Mouse (Mus musculus) midbrain, embryonic 10.5 days (tissue): ENCODE data around the gene Actr8. TPM values are rescaled to one million over a fixed set of nuclear protein-coding genes. Genes with fewer than 3 reads are reported as not detected.

ENCODE experiments used
- DNase-seq: peaks from one replicate; pipeline ENCODE4 v3.0.0-alpha.2; 2017; ENCODE audit warnings: low spot score
- H3K27ac ChIP-seq: fragments of 300-500 bp; sonication (generic); replicated peaks from 2 replicates; pipeline ENCODE4 v1.5.1; 2016; ENCODE audit warnings: mild to moderate bottlenecking
- H3K27me3 ChIP-seq: fragments of 300-500 bp; sonication (generic); 2 replicates; pipeline ENCODE4 v1.6.1; 2016; ENCODE audit warnings: low read depth, mild to moderate bottlenecking; ENCODE audit not compliant: poor library complexity, severe bottlenecking
- H3K36me3 ChIP-seq: fragments of 300-500 bp; sonication (generic); 2 replicates; pipeline ENCODE4 v1.6.1; 2016; ENCODE audit warnings: mild to moderate bottlenecking, moderate library complexity
- H3K4me1 ChIP-seq: fragments of 300-500 bp; sonication (generic); 2 replicates; pipeline ENCODE4 v1.6.1; 2016
- H3K4me3 ChIP-seq: fragments of 300-500 bp; sonication (generic); 2 replicates; pipeline ENCODE4 v1.5.1; 2016; ENCODE audit warnings: mild to moderate bottlenecking, moderate library complexity
- H3K9me3 ChIP-seq: fragments of 300-500 bp; sonication (generic); replicated peaks from 2 replicates; pipeline ENCODE4 v1.6.1; 2016; ENCODE audit warnings: mild to moderate bottlenecking
- WGBS: fragments of 180-500 bp; shearing (Covaris S2); methylation state at CpG from one replicate; pipeline ENCODE4 v1.1.7; 2016; 5-methylcytosine and 5-hydroxymethylcytosine counted together
- polyA plus RNA-seq: library from polyadenylated mRNA; unstranded; fragments of >200 nt; fragmentation: Nextera tagmentation; extraction: Ambion mirVana; gene quantifications from 2 replicates; pipeline ENCODE4 v1.2.1, GENCODE M21; 2016

Actr8 gene
- polyA plus RNA-seq, 1 experiment from 2014 or later, result 89.7 TPM

- H3K4me1 ChIP-seq, result peaks cover 10% of the 10 kb centered on the region
- H3K27me3 ChIP-seq, result peaks cover 38% of the 10 kb centered on the region
- peak; percentile 51 for DNase-seq
- WGBS, result 9% methylated on average over 54 of the region's 54 CpGs
- H3K36me3 ChIP-seq, result no peaks in the 10 kb centered on the region
- no peaks in the 10 kb centered on the region for H3K9me3 ChIP-seq
- peak within 1 kb of the TSS; percentile 67 for H3K27ac ChIP-seq
- H3K4me3 ChIP-seq, result peak within 1 kb of the TSS; percentile 60
Observed at GRCm38 (mm10) chr14:30008733-30009575, 30.8 kb downstream of the Actr8 start, which contains the start of the genes Il17rb and Chdh. Gene Il17rb, minus strand, starts transcription at chr14:30008896. Gene Chdh, plus strand, starts transcription at chr14:30009023.

- peaks cover 10% of the 10 kb centered on the region for H3K4me1 ChIP-seq
- no peak overlapping the region for H3K4me3 ChIP-seq
- H3K36me3 ChIP-seq, result no peaks in the 10 kb centered on the region
- WGBS, result 80% methylated on average over 10 of the region's 10 CpGs
- H3K27ac ChIP-seq, result no peak overlapping the region
- H3K27me3 ChIP-seq, result peaks cover 38% of the 10 kb centered on the region
- DNase-seq, result no peak
- no peaks in the 10 kb centered on the region for H3K9me3 ChIP-seq
Observed at GRCm38 (mm10) chr14:30009864-30010560, 31.9 kb downstream of the Actr8 start.

GRCm38 (mm10) chr14:30011886-30012560 is 33.9 kb downstream of the Actr8 start:
- peaks cover 10% of the 10 kb centered on the region for H3K4me1 ChIP-seq
- H3K27me3 ChIP-seq, result peaks cover 38% of the 10 kb centered on the region

GRCm38 (mm10) chr14:30014487-30014886 is 36.4 kb downstream of the Actr8 start:
- Histone ChIP-seq H3K4me3 (no peak overlapping the region), H3K9me3 (no peaks in the 10 kb centered on the region), H3K27ac (no peak overlapping the region), H3K27me3 (peaks cover 15% of the 10 kb centered on the region), H3K36me3 (no peaks in the 10 kb centered on the region), H3K4me1 (no peaks in the 10 kb centered on the region)
- no peak for DNase-seq
- 76% methylated on average over 10 of the region's 10 CpGs for WGBS

More at GRCm38 (mm10) chr14:30011886-30012560, 33.9 kb downstream of the Actr8 start:
- Histone ChIP-seq H3K9me3 (no peaks in the 10 kb centered on the region), H3K36me3 (no peaks in the 10 kb centered on the region), H3K27ac (no peak overlapping the region), H3K4me3 (no peak overlapping the region)
- 88% methylated on average over 10 of the region's 10 CpGs for WGBS
- no peak for DNase-seq

GRCm38 (mm10) chr14:30015008-30015407 is 36.9 kb downstream of the Actr8 start:
- Histone ChIP-seq H3K9me3 (no peaks in the 10 kb centered on the region), H3K4me1 (peaks cover under 1% of the 10 kb centered on the region), H3K36me3 (no peaks in the 10 kb centered on the region), H3K27ac (no peak overlapping the region), H3K4me3 (no peak overlapping the region), H3K27me3 (peaks cover 10% of the 10 kb centered on the region)
- WGBS, result 70% methylated on average over 1 of the region's 1 CpGs
- DNase-seq, result no peak

GRCm38 (mm10) chr14:30016666-30017065 is 38.5 kb downstream of the Actr8 start:
- Histone ChIP-seq H3K27ac (no peak overlapping the region), H3K4me1 (peaks cover 6% of the 10 kb centered on the region), H3K4me3 (no peak overlapping the region), H3K9me3 (no peaks in the 10 kb centered on the region), H3K27me3 (no peaks in the 10 kb centered on the region; the same call in 1 of the 2 replicates), H3K36me3 (no peaks in the 10 kb centered on the region)
- DNase-seq, result no peak
- WGBS, result 89% methylated on average over 5 of the region's 5 CpGs

GRCm38 (mm10) chr14:30017794-30018462 is 39.8 kb downstream of the Actr8 start:
- no peaks in the 10 kb centered on the region for H3K27me3 ChIP-seq
- WGBS, result 91% methylated on average over 8 of the region's 8 CpGs
- no peaks in the 10 kb centered on the region for H3K9me3 ChIP-seq

GRCm38 (mm10) chr14:30018463-30018801 is 40.3 kb downstream of the Actr8 start:
- WGBS, result 86% methylated on average over 4 of the region's 4 CpGs
- no peak overlapping the region for H3K4me3 ChIP-seq
- peaks cover 6% of the 10 kb centered on the region for H3K4me1 ChIP-seq
- DNase-seq, result no peak
- no peaks in the 10 kb centered on the region for H3K27me3 ChIP-seq
- no peak overlapping the region for H3K27ac ChIP-seq
- H3K36me3 ChIP-seq, result no peaks in the 10 kb centered on the region
- H3K9me3 ChIP-seq, result no peaks in the 10 kb centered on the region

More at GRCm38 (mm10) chr14:30017794-30018462, 39.8 kb downstream of the Actr8 start:
- H3K36me3 ChIP-seq, result no peaks in the 10 kb centered on the region
- DNase-seq, result no peak
- H3K27ac ChIP-seq, result no peak overlapping the region
- H3K4me1 ChIP-seq, result peaks cover 6% of the 10 kb centered on the region
- no peak overlapping the region for H3K4me3 ChIP-seq

- Histone ChIP-seq H3K9me3 (no peaks in the 10 kb centered on the region), H3K27ac (no peak overlapping the region), H3K4me1 (peaks cover 6% of the 10 kb centered on the region), H3K4me3 (no peak overlapping the region), H3K27me3 (no peaks in the 10 kb centered on the region), H3K36me3 (no peaks in the 10 kb centered on the region)
- DNase-seq, result no peak
- WGBS, result 91% methylated on average over 6 of the region's 6 CpGs
Observed at GRCm38 (mm10) chr14:30018846-30019245, 40.7 kb downstream of the Actr8 start.

GRCm38 (mm10) chr14:30019375-30019774 is 41.2 kb downstream of the Actr8 start:
- Histone ChIP-seq H3K36me3 (no peaks in the 10 kb centered on the region), H3K4me1 (peaks cover 6% of the 10 kb centered on the region), H3K4me3 (no peak overlapping the region), H3K27me3 (no peaks in the 10 kb centered on the region), H3K9me3 (no peaks in the 10 kb centered on the region), H3K27ac (no peak overlapping the region)
- WGBS, result 95% methylated on average over 8 of the region's 8 CpGs
- DNase-seq, result no peak

GRCm38 (mm10) chr14:30019792-30020575 is 41.8 kb downstream of the Actr8 start:
- Histone ChIP-seq H3K27me3 (no peaks in the 10 kb centered on the region), H3K4me3 (no peak overlapping the region), H3K27ac (no peak overlapping the region), H3K4me1 (peaks cover 6% of the 10 kb centered on the region), H3K36me3 (no peaks in the 10 kb centered on the region), H3K9me3 (no peaks in the 10 kb centered on the region)
- no peak for DNase-seq
- 48% methylated on average over 9 of the region's 9 CpGs for WGBS
